Mouse (Mus musculus) hindbrain, postnatal 0 days (tissue): ENCODE results near the gene Ubac2. TPM values are rescaled to one million over a fixed set of nuclear protein-coding genes. Genes with fewer than 3 reads are reported as not detected.

Source experiments
- ATAC-seq: fragments of 200-750 bp; cut with Nextera tagmentation; 2 replicates; pipeline ENCODE4 v1.8.0; 2017; ENCODE audit warnings: mild to moderate bottlenecking, moderate TSS enrichment, moderate library complexity
- DNase-seq: peaks from one replicate; pipeline ENCODE4 v3.0.0-alpha.2; 2015; ENCODE audit warnings: low spot score
- H3K27ac ChIP-seq: fragments of 300-500 bp; sonication (generic); 2 replicates; pipeline ENCODE4 v1.5.1; 2014; ENCODE audit warnings: mild to moderate bottlenecking
- H3K27me3 ChIP-seq: fragments of 300-500 bp; sonication (generic); 2 replicates; pipeline ENCODE4 v1.6.1; 2014; ENCODE audit warnings: low read length, mixed read lengths; ENCODE audit not compliant: insufficient read depth
- H3K36me3 ChIP-seq: fragments of 300-500 bp; sonication (generic); 2 replicates; pipeline ENCODE4 v1.6.1; 2014; ENCODE audit warnings: low read length, mixed read lengths; ENCODE audit not compliant: insufficient read depth
- H3K4me1 ChIP-seq: fragments of 300-500 bp; sonication (generic); 2 replicates; pipeline ENCODE4 v1.6.1; 2014; ENCODE audit warnings: antibody characterized with exemption, low read length, mixed read lengths; ENCODE audit not compliant: insufficient read depth
- H3K4me2 ChIP-seq: fragments of 300-500 bp; sonication (generic); 2 replicates; pipeline ENCODE4 v1.6.1; 2014; ENCODE audit warnings: low read depth, mild to moderate bottlenecking, low read length, moderate library complexity, mixed read lengths
- H3K4me3 ChIP-seq: fragments of 300-500 bp; sonication (generic); 2 replicates; pipeline ENCODE4 v1.5.1; 2014; ENCODE audit warnings: low read length
- H3K9ac ChIP-seq: fragments of 300-500 bp; sonication (generic); replicated peaks from 2 replicates; pipeline ENCODE4 v1.6.1; 2014; ENCODE audit warnings: mild to moderate bottlenecking, low read length, moderate library complexity, mixed read lengths
- H3K9me3 ChIP-seq: fragments of 300-500 bp; sonication (generic); 2 replicates; pipeline ENCODE4 v1.6.1; 2016; ENCODE audit warnings: low read length, mixed read lengths
- CTCF ChIP-seq: IDR thresholded peaks from 2 replicates; pipeline ENCODE4 v1.5.1; 2016; ENCODE audit warnings: antibody characterized with exemption, control low read depth, low read depth
- WGBS: fragments of 180-500 bp; shearing (Covaris S2); extraction: QIAGEN DNeasy Blood & Tissue Kit; methylation state at CpG from one replicate; pipeline ENCODE4 v1.1.7; 2014; 5-methylcytosine and 5-hydroxymethylcytosine counted together
- polyA plus RNA-seq: library from polyadenylated mRNA; unstranded; fragments of >200 nt; fragmentation: Nextera tagmentation; extraction: Ambion mirVana; gene quantifications from 2 replicates; pipeline ENCODE4 v1.2.1, GENCODE M21; 2015
- total RNA-seq: library from RNA; depleted of rRNA; stranded (reverse); fragments of >200 nt; gene quantifications from 2 replicates; pipeline ENCODE4 v1.2.3, GENCODE M21; 2014

Gene Ubac2
- total and polyA plus RNA-seq, 2 experiments from 2014 or later = 45.6 to 55.4 TPM

DNA sequence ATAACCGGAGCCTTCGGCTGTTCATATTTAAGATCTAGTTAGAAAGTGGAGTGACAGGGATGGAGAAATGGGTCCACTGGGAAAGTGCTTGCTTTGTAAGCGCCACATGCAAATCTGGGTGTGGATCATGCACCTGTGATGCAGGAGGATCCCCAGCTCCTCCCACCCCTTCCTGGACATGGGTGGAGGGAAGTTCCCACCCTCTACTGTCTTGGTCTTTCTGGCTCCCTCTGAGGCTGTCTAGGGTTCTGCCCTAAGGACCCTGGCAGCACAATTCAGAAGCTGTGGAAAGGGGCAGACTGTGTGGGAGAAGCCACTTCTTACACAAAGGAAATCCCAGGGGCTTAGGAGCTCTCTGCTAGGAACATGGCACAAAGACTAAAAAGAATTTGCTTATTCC, 53.2 kb downstream of the Ubac2 start:
- ATAC-seq (no peak), DNase-seq (no peak)
- Histone ChIP-seq H3K4me2 (no peak overlapping the region), H3K4me3 (no peak overlapping the region), H3K9ac (no peak overlapping the region), H3K27me3 (no peaks in the 10 kb centered on the region), H3K36me3 (0 out of 2 replicates have a peak, but pooled peaks cover 4% of the 10 kb centered on the region), H3K4me1 (no peaks in the 10 kb centered on the region), H3K27ac (no peak overlapping the region), H3K9me3 (peaks cover 5% of the 10 kb centered on the region; the same call in 1 of the 2 replicates)
- WGBS = 94% methylated on average over 3 of the region's 3 CpGs
- TF ChIP-seq CTCF = no peak

DNA sequence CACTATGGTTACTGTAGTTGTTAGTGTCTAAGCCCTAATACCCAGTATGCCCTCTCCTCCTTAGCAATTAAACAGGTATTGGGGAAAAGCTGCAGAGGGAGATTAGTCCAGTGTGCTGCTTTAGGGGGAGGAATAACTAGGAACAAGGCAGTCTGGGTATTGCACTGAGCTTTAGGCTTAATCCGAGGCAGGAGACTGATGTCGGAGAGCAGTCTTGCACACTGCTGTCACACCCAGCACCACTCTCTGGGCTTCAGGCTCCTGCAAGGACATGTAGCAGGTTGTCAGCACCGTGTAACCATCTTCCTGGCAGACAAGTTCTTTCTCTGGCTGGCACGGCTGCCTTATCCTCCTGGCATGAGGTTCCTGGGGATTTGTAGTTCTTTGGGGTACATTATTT, 53.8 kb downstream of the Ubac2 start:
- WGBS = 74% methylated on average over 4 of the region's 4 CpGs
- no peak overlapping the region for H3K4me3 ChIP-seq
- DNase-seq = no peak
- no peaks in the 10 kb centered on the region for H3K4me1 ChIP-seq
- H3K9me3 ChIP-seq = peaks cover 5% of the 10 kb centered on the region; the same call in 1 of the 2 replicates
- H3K9ac ChIP-seq = no peak overlapping the region
- 0 out of 2 replicates have a peak, but pooled peaks cover 4% of the 10 kb centered on the region for H3K36me3 ChIP-seq
- ATAC-seq = no peak
- H3K27ac ChIP-seq = no peak overlapping the region
- H3K27me3 ChIP-seq = no peaks in the 10 kb centered on the region
- TF ChIP-seq CTCF = no peak
- no peak overlapping the region for H3K4me2 ChIP-seq

DNA sequence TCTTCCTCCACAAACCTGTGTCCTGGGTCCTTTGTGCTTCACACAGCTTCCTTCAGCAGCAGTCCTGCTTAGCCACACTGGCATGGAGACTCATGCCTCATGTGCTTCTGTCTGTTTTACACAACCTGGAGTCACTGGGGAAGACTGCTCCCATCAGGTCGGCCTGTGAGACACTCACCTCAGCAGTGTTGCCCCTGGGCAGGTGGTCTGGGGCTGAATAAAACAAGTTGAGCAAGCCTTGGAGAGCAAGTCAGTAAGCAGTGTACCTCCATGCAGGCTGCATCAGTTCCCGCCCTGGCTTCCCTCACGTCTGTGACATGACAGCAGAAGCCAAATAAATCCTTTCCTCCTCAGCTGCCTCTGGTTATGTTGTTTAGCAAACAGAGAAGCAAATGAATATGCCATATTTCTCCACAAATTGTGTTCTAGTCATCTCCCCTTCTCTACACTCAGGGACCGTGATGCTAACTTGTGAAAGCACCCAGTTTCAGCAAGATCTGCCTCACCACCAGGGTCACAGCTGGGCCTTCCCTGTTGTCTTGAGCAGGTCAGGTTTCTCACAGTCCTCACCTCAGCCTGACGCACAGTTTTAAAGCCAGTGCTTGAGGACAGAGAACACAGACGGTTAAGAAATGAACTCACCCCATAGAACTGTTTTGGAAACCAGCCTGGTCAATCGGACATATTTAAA, 55.6 kb downstream of the Ubac2 start:
- Histone ChIP-seq H3K27ac (no peak overlapping the region), H3K4me1 (no peaks in the 10 kb centered on the region), H3K27me3 (no peaks in the 10 kb centered on the region), H3K36me3 (0 out of 2 replicates have a peak, but pooled peaks cover 4% of the 10 kb centered on the region), H3K4me3 (no peak overlapping the region), H3K9me3 (peaks cover 5% of the 10 kb centered on the region; the same call in 1 of the 2 replicates), H3K9ac (no peak overlapping the region), H3K4me2 (no peak overlapping the region)
- 92% methylated on average over 7 of the region's 7 CpGs for WGBS
- DNase-seq = no peak
- no peak for TF ChIP-seq CTCF
- ATAC-seq = no peak

DNA sequence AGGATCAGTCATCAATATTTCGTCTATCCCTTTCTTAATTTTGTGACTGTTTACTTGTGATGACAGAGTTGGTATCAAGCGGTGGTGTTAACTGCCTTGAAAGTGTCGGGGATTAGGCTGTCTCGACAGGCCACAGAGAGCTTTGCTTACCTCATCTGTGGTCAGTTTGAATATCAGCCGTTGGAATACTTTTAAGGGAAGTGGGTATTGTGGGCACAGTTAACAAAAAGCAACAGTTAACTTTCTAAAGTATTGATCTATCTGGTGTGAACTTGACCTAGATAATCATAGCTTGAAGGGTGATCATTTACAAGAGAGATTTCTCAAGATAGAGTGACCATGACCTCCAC, 56.2 kb downstream of the Ubac2 start:
- no peak for ATAC-seq
- WGBS = 93% methylated on average over 5 of the region's 5 CpGs
- H3K27me3 ChIP-seq = no peaks in the 10 kb centered on the region
- H3K36me3 ChIP-seq = 0 out of 2 replicates have a peak, but pooled peaks cover 4% of the 10 kb centered on the region
- TF ChIP-seq CTCF = no peak
- no peaks in the 10 kb centered on the region for H3K4me1 ChIP-seq
- H3K9me3 ChIP-seq = peaks cover 5% of the 10 kb centered on the region; the same call in 1 of the 2 replicates
- H3K4me3 ChIP-seq = no peak overlapping the region
- H3K9ac ChIP-seq = no peak overlapping the region
- no peak for DNase-seq
- H3K4me2 ChIP-seq = no peak overlapping the region
- H3K27ac ChIP-seq = no peak overlapping the region

DNA sequence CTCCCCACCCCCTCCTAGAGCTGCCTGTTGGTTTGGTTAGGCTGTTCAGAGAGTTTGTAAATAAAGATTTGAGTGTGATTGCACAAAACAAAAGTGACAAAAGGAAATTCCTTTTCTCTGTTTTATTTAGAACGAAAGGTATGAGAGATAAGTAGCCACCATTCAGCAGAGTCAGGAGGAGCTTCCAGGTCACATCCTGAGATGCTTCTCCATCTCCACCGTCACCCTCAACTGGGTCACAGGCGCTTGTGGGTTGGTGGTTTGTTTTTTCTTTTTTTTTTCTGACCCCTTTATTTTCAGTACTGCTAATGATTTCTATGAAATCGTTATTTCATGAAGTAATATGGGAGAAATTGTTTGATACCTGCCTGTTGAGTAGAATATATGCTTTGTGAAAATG, 57.9 kb downstream of the Ubac2 start:
- TF ChIP-seq CTCF = no peak
- Histone ChIP-seq H3K4me1 (no peaks in the 10 kb centered on the region), H3K9ac (no peak overlapping the region), H3K27me3 (no peaks in the 10 kb centered on the region), H3K36me3 (0 out of 2 replicates have a peak, but pooled peaks cover 4% of the 10 kb centered on the region), H3K9me3 (peaks cover 5% of the 10 kb centered on the region; the same call in 1 of the 2 replicates), H3K4me2 (no peak overlapping the region), H3K27ac (no peak overlapping the region), H3K4me3 (no peak overlapping the region)
- DNase-seq (no peak), ATAC-seq (no peak)
- 97% methylated on average over 4 of the region's 4 CpGs for WGBS

DNA sequence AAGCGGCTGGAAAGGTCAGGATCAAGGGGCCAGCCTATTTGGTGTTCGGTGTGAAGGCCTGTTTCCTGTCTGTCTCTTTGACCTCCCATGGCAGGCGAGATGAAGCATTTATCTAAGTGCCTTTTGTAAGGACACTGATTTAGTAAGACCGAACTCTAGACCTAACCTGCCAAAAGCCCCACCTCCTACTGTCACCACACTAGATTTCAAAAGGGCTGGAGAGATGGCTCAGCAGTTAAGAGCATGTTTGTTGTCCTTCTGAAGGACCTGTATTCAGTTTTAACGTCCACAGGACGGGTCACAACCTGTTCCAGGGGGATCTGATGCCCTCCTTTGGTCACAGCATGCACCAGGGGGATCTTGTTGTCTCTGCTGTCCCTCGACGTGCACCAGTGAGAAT, 58.4 kb downstream of the Ubac2 start:
- Histone ChIP-seq H3K4me1 (no peaks in the 10 kb centered on the region), H3K27me3 (no peaks in the 10 kb centered on the region), H3K27ac (no peak overlapping the region), H3K36me3 (0 out of 2 replicates have a peak, but pooled peaks cover 4% of the 10 kb centered on the region), H3K9me3 (peaks cover 5% of the 10 kb centered on the region; the same call in 1 of the 2 replicates), H3K4me3 (no peak overlapping the region), H3K4me2 (no peak overlapping the region), H3K9ac (no peak overlapping the region)
- no peak for TF ChIP-seq CTCF
- DNase-seq (no peak), ATAC-seq (no peak)
- 84% methylated on average over 8 of the region's 8 CpGs for WGBS
